Mouse (Mus musculus) ES-E14 (cell line): ENCODE measurements around the gene Rnft1.

Experiments used
- HCFC1 ChIP-seq: IDR thresholded peaks from 2 replicates; pipeline ENCODE4 v1.6.1; 2012; ENCODE audit warnings: low read length, inconsistent platforms, borderline replicate concordance; ENCODE audit not compliant: insufficient read depth
- MAFK ChIP-seq: IDR thresholded peaks from 2 replicates; pipeline ENCODE4 v1.6.1; 2014; ENCODE audit warnings: mild to moderate bottlenecking, low read depth, low read length, inconsistent platforms; ENCODE audit not compliant: insufficient read depth
- ZNF384 ChIP-seq: IDR thresholded peaks from 2 replicates; pipeline ENCODE4 v1.6.1; 2012; ENCODE audit warnings: low read depth, low read length, inconsistent platforms

GRCm38 (mm10) chr11:86484910-86485510 is 553 bp downstream of the Rnft1 start:
- no peak for TF ChIP-seq MAFK
- TF ChIP-seq HCFC1, result no peak
- no peak for TF ChIP-seq ZNF384
